Mouse (Mus musculus) brain, embryonic 14.5 days (tissue): ENCODE results near the gene Afmid.

Experiments used
- CTCF ChIP-seq: fragments of 200-500 bp; IDR thresholded peaks from 2 replicates; pipeline ENCODE4 v1.5.1; 2012; ENCODE audit warnings: inconsistent platforms, mild to moderate bottlenecking, moderate library complexity, borderline replicate concordance; ENCODE audit not compliant: insufficient read depth, insufficient read length; ENCODE audit errors: extremely low read depth
- POLR2A ChIP-seq: fragments of 200-500 bp; IDR thresholded peaks from 2 replicates; pipeline ENCODE4 v1.6.1; 2012; ENCODE audit warnings: mild to moderate bottlenecking, inconsistent platforms, borderline replicate concordance; ENCODE audit not compliant: poor library complexity, insufficient read depth, insufficient read length, severe bottlenecking; ENCODE audit errors: extremely low read depth

GRCm38 (mm10) chr11:117823411-117823810 lies 2.3 kb upstream of the Afmid start:
- TF ChIP-seq CTCF (no peak), POLR2A (no peak)
